Mouse (Mus musculus): Measurements from ENCODE around the gene 1700016C15Rik. TPM values are rescaled to one million over a fixed set of nuclear protein-coding genes. Genes with fewer than 3 reads are reported as not detected.

1700016C15Rik gene
- polyA plus RNA-seq, 1 experiment = 0.62 TPM

- Histone ChIP-seq H3K27me3 (ENCODE audit: control insufficient read depth, insufficient read depth, low read length) (no peaks in the 10 kb centered on the region), H3K4me3 (ENCODE audit: low read depth, low read length) (no peak overlapping the region), H3K36me3 (ENCODE audit: control insufficient read depth, insufficient read depth, low read length) (no peaks in the 10 kb centered on the region), H3K4me1 (ENCODE audit: control insufficient read depth, insufficient read depth, insufficient read length, low read length) (peaks cover 4% of the 10 kb centered on the region; the same call in 1 of the 2 replicates), H3K27ac (ENCODE audit: insufficient read depth, low read depth, low read length) (no peak overlapping the region)
- TF ChIP-seq CTCF (IDR thresholded peaks at IDR 0.05; ENCODE audit: extremely low read depth, insufficient read length, insufficient replicate concordance, low read depth, low read length) (no peak), POLR2A (IDR thresholded peaks at IDR 0.05; ENCODE audit: low read depth, low read length) (no peak)
- WGBS = 69% methylated on average over 7 of the region's 7 CpGs
Measured at GRCm38 (mm10) chr1:177717057-177717835, 12.4 kb upstream of the 1700016C15Rik start.

DNA sequence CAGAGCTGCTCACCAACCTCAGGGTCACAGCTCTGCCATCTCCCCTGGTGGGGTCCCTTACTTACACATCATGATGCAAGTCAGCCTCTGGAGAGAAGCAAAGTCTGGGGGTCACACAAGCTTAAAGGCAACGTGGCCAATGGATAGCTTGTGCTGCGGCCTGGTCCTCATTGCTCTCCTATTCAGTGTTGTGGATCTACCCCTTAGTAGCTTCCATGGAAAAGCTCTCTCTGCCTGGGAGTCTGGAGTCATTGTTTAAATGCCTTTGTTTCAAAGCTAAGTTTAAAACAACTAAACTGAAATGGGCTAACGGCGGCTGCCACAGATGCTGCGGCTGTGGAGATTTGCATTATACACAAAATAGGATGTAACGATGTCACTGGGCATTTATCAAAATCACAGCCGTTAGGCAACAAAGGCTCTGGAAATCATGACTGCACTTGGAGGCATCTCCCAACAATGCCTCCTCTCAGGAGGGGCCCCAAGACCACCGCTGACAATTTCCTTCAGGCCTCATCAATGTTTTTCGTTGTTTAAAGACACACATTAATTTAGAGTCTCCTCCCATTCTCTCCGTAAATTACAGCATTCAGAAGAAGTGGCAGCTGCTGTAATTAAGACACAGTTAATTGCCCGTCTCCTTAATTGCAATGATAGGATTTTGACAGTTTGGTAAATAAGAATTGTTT is 11.1 kb upstream of the 1700016C15Rik start:
- peaks cover 2% of the 10 kb centered on the region; the same call in 1 of the 2 replicates for H3K4me1 ChIP-seq (ENCODE audit: control insufficient read depth, insufficient read depth, insufficient read length, low read length)
- 79% methylated on average over 11 of the region's 11 CpGs for WGBS
- no peaks in the 10 kb centered on the region for H3K36me3 ChIP-seq (ENCODE audit: control insufficient read depth, insufficient read depth, low read length)
- no peak overlapping the region for H3K27ac ChIP-seq (ENCODE audit: insufficient read depth, low read depth, low read length)
- H3K4me3 ChIP-seq (ENCODE audit: low read depth, low read length) = no peak overlapping the region
- TF ChIP-seq POLR2A (IDR thresholded peaks at IDR 0.05; ENCODE audit: low read depth, low read length) = no peak
- TF ChIP-seq CTCF (IDR thresholded peaks at IDR 0.05; ENCODE audit: extremely low read depth, insufficient read length, insufficient replicate concordance, low read depth, low read length) = no peak
- no peaks in the 10 kb centered on the region for H3K27me3 ChIP-seq (ENCODE audit: control insufficient read depth, insufficient read depth, low read length)

DNA sequence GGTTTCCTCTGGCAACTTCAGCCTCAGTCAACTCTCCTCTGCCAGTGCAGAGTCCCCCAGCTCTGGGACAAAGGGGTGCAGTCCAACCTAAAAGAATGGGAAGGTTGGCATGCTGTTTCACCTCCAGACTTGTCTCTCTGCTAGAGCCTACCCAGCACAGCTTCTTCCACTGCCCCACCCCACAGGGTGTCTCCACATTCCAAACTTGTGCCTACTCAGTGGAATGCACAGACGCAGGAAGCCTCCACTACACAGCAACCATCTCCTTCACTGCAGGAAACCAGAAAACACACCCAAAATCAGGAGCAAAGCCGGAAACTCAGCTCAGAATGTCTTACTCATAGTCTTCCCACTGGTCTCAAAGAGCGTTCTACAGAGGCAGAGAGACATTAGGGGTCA is 10.6 kb upstream of the 1700016C15Rik start:
- Histone ChIP-seq H3K4me1 (ENCODE audit: control insufficient read depth, insufficient read depth, insufficient read length, low read length) (peaks cover 2% of the 10 kb centered on the region; the same call in 1 of the 2 replicates), H3K27me3 (ENCODE audit: control insufficient read depth, insufficient read depth, low read length) (no peaks in the 10 kb centered on the region), H3K36me3 (ENCODE audit: control insufficient read depth, insufficient read depth, low read length) (no peaks in the 10 kb centered on the region), H3K4me3 (ENCODE audit: low read depth, low read length) (no peak overlapping the region), H3K27ac (ENCODE audit: insufficient read depth, low read depth, low read length) (no peak overlapping the region)
- WGBS = 79% methylated on average over 3 of the region's 3 CpGs
- TF ChIP-seq CTCF (IDR thresholded peaks at IDR 0.05; ENCODE audit: extremely low read depth, insufficient read length, insufficient replicate concordance, low read depth, low read length) = no peak
- TF ChIP-seq POLR2A (IDR thresholded peaks at IDR 0.05; ENCODE audit: low read depth, low read length) = no peak

DNA sequence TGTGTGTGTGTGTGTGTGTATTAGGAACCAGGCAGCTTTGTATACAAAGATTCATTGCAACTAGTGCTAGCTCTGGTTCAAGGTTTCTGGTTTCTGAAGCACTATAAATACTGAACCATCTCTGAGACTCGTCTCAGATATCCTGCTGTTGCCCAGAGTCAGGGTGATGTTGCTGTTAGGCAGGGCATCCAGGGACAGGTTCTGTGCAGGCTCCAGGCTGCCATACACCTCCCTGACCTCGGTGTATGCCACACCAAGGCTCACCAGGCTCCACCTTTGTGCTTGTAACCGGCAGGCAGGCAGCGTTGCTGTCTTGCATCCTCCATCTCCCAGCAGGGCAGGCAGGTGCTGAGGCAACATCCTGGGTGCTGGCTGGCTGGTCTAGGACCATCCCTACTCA is 5.8 kb upstream of the 1700016C15Rik start:
- no peak for TF ChIP-seq POLR2A (IDR thresholded peaks at IDR 0.05; ENCODE audit: low read depth, low read length)
- TF ChIP-seq CTCF (IDR thresholded peaks at IDR 0.05; ENCODE audit: extremely low read depth, insufficient read length, insufficient replicate concordance, low read depth, low read length) = no peak
- H3K4me1 ChIP-seq (ENCODE audit: control insufficient read depth, insufficient read depth, insufficient read length, low read length) = peaks cover 19% of the 10 kb centered on the region; the same call in 1 of the 2 replicates

GRCm38 (mm10) chr1:177726870-177727269 is 2.7 kb upstream of the 1700016C15Rik start:
- no peak for TF ChIP-seq CTCF (IDR thresholded peaks at IDR 0.05; ENCODE audit: extremely low read depth, insufficient read length, insufficient replicate concordance, low read depth, low read length)
- no peak for TF ChIP-seq POLR2A (IDR thresholded peaks at IDR 0.05; ENCODE audit: low read depth, low read length)
- Histone ChIP-seq H3K36me3 (ENCODE audit: control insufficient read depth, insufficient read depth, low read length) (no peaks in the 10 kb centered on the region), H3K27ac (ENCODE audit: insufficient read depth, low read depth, low read length) (no peak overlapping the region), H3K4me1 (ENCODE audit: control insufficient read depth, insufficient read depth, insufficient read length, low read length) (peaks cover 19% of the 10 kb centered on the region; the same call in 1 of the 2 replicates), H3K4me3 (ENCODE audit: low read depth, low read length) (no peak overlapping the region), H3K27me3 (ENCODE audit: control insufficient read depth, insufficient read depth, low read length) (no peaks in the 10 kb centered on the region)
- 37% methylated on average over 5 of the region's 5 CpGs for WGBS

More for the DNA sequence above, 5.8 kb upstream of the 1700016C15Rik start:
- WGBS = 69% methylated on average over 4 of the region's 4 CpGs
- no peaks in the 10 kb centered on the region for H3K36me3 ChIP-seq (ENCODE audit: control insufficient read depth, insufficient read depth, low read length)
- no peaks in the 10 kb centered on the region for H3K27me3 ChIP-seq (ENCODE audit: control insufficient read depth, insufficient read depth, low read length)
- no peak overlapping the region for H3K27ac ChIP-seq (ENCODE audit: insufficient read depth, low read depth, low read length)
- H3K4me3 ChIP-seq (ENCODE audit: low read depth, low read length) = no peak overlapping the region

DNA sequence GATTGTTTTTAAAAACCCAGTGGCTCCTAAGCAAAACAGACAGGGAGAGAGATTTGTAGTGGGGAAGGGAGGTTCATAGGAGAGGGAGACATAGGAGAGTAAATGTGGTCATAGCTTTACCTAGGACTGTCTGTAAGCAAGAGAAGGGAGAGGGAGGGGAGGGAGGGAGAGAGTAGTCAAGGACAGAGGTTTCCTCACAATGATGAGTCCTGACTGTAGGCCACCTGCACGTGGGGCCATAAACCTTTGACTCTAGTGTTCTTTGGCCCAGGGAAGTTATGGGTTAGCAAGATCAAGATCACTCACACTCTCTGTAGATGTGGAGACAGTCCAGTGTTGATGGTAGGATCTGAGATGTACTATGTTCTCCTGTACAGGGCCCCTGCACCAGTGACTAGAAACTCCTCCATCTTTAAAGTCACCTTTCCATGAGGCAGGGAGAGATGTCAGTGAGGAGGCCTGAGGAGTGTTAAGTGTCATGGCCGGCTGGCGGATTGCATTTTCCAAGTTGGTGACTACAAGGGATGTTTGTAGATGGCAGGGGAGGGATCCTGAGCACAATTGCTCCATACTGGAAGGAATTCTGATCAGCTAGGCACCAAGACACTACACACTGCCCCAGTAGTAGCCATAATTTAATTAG is 1.6 kb upstream of the 1700016C15Rik start:
- TF ChIP-seq POLR2A (IDR thresholded peaks at IDR 0.05; ENCODE audit: low read depth, low read length) (no peak), CTCF (IDR thresholded peaks at IDR 0.05; ENCODE audit: extremely low read depth, insufficient read length, insufficient replicate concordance, low read depth, low read length) (no peak)
- 79% methylated on average over 3 of the region's 3 CpGs for WGBS
- peak overlapping the region; percentile 79 for H3K27ac ChIP-seq (ENCODE audit: insufficient read depth, low read depth, low read length)

More for the DNA sequence above, 1.6 kb upstream of the 1700016C15Rik start:
- H3K4me3 ChIP-seq (ENCODE audit: low read depth, low read length) = no peak overlapping the region
- H3K4me1 ChIP-seq (ENCODE audit: control insufficient read depth, insufficient read depth, insufficient read length, low read length) = peaks cover 19% of the 10 kb centered on the region; the same call in 1 of the 2 replicates
- no peaks in the 10 kb centered on the region for H3K27me3 ChIP-seq (ENCODE audit: control insufficient read depth, insufficient read depth, low read length)
- H3K36me3 ChIP-seq (ENCODE audit: control insufficient read depth, insufficient read depth, low read length) = no peaks in the 10 kb centered on the region

Measured in small intestine, adult 2 months (tissue).